Mouse (Mus musculus) cerebellum, adult 2 months (tissue): ENCODE measurements around the gene Wfdc13.

Experiments used
- CTCF ChIP-seq: fragments of 200-500 bp; IDR thresholded peaks from 2 replicates; pipeline ENCODE4 v1.5.1; 2011; ENCODE audit warnings: low read depth, mild to moderate bottlenecking, control low read depth, low read length, moderate library complexity, borderline replicate concordance; ENCODE audit not compliant: insufficient read depth
- POLR2A ChIP-seq: fragments of 200-500 bp; IDR thresholded peaks from 2 replicates; pipeline ENCODE4 v1.6.1; 2011; ENCODE audit warnings: low read length, control low read depth, borderline replicate concordance; ENCODE audit not compliant: insufficient read depth

DNA sequence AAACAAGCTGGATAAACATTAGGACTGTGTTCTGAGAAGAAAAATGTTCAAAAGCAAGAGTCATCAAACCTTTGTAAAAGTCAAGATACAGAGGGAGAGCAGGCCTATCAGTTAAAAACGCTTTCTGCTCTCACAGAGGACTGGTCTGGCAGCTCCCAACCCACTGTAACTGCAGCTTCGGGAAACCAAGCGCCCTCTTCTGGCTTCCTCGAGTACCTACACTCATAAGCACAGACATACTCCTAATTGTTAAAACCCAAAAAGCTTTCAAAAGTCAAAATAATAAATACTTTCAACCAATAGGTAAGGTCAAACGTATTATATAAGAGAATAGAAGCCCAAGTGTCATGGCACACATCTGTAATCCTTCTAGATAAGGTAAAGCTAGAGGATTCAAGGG lies 19.3 kb downstream of the Wfdc13 start:
- TF ChIP-seq CTCF (no peak), POLR2A (no peak)
